Mouse (Mus musculus) hindbrain, postnatal 0 days (tissue): ENCODE measurements around the gene Anks1. TPM values are rescaled to one million over a fixed set of nuclear protein-coding genes. Genes with fewer than 3 reads are reported as not detected.
A peak's percentile ranks its signal among the peaks of the same experiment; 100 is the strongest.

ENCODE experiments used
- ATAC-seq: fragments of 200-750 bp; cut with Nextera tagmentation; 2 replicates; pipeline ENCODE4 v1.8.0; 2017; ENCODE audit warnings: mild to moderate bottlenecking, moderate TSS enrichment, moderate library complexity
- DNase-seq: peaks from one replicate; pipeline ENCODE4 v3.0.0-alpha.2; 2015; ENCODE audit warnings: low spot score
- H3K27ac ChIP-seq: fragments of 300-500 bp; sonication (generic); 2 replicates; pipeline ENCODE4 v1.5.1; 2014; ENCODE audit warnings: mild to moderate bottlenecking
- H3K27me3 ChIP-seq: fragments of 300-500 bp; sonication (generic); 2 replicates; pipeline ENCODE4 v1.6.1; 2014; ENCODE audit warnings: low read length, mixed read lengths; ENCODE audit not compliant: insufficient read depth
- H3K36me3 ChIP-seq: fragments of 300-500 bp; sonication (generic); 2 replicates; pipeline ENCODE4 v1.6.1; 2014; ENCODE audit warnings: low read length, mixed read lengths; ENCODE audit not compliant: insufficient read depth
- H3K4me1 ChIP-seq: fragments of 300-500 bp; sonication (generic); 2 replicates; pipeline ENCODE4 v1.6.1; 2014; ENCODE audit warnings: antibody characterized with exemption, low read length, mixed read lengths; ENCODE audit not compliant: insufficient read depth
- H3K4me2 ChIP-seq: fragments of 300-500 bp; sonication (generic); 2 replicates; pipeline ENCODE4 v1.6.1; 2014; ENCODE audit warnings: low read depth, mild to moderate bottlenecking, low read length, moderate library complexity, mixed read lengths
- H3K4me3 ChIP-seq: fragments of 300-500 bp; sonication (generic); 2 replicates; pipeline ENCODE4 v1.5.1; 2014; ENCODE audit warnings: low read length
- H3K9ac ChIP-seq: fragments of 300-500 bp; sonication (generic); replicated peaks from 2 replicates; pipeline ENCODE4 v1.6.1; 2014; ENCODE audit warnings: mild to moderate bottlenecking, low read length, moderate library complexity, mixed read lengths
- H3K9me3 ChIP-seq: fragments of 300-500 bp; sonication (generic); 2 replicates; pipeline ENCODE4 v1.6.1; 2016; ENCODE audit warnings: low read length, mixed read lengths
- CTCF ChIP-seq: IDR thresholded peaks from 2 replicates; pipeline ENCODE4 v1.5.1; 2016; ENCODE audit warnings: antibody characterized with exemption, control low read depth, low read depth
- WGBS: fragments of 180-500 bp; shearing (Covaris S2); extraction: QIAGEN DNeasy Blood & Tissue Kit; methylation state at CpG from one replicate; pipeline ENCODE4 v1.1.7; 2014; 5-methylcytosine and 5-hydroxymethylcytosine counted together
- polyA plus RNA-seq: library from polyadenylated mRNA; unstranded; fragments of >200 nt; fragmentation: Nextera tagmentation; extraction: Ambion mirVana; gene quantifications from 2 replicates; pipeline ENCODE4 v1.2.1, GENCODE M21; 2015
- total RNA-seq: library from RNA; depleted of rRNA; stranded (reverse); fragments of >200 nt; gene quantifications from 2 replicates; pipeline ENCODE4 v1.2.3, GENCODE M21; 2014

The Anks1 gene
- total and polyA plus RNA-seq, 2 experiments from 2014 or later: 35.8 to 102 TPM

DNA sequence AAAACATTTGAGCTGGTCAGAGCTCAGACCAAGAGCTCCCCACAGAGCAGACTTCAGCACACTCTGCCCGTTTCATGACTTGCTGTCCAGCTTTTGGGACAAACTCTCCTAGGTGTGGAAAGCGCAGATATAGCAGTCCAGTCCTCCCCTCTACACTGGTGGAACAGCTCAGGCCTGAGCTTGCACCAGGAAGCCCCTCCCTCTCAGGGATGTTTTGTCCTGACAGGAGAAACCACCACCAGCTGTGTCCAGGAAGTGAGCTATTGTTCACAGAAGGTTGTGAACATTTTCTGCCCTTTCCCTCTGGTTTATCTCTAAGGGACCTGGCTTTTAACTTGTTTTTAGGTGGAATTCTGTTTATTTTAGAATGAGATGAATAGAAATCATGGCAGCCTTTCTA lies 120.2 kb downstream of the Anks1 start:
- Histone ChIP-seq H3K4me3 (no peak overlapping the region), H3K36me3 (no peaks in the 10 kb centered on the region), H3K9me3 (no peaks in the 10 kb centered on the region), H3K9ac (no peak overlapping the region), H3K27me3 (no peaks in the 10 kb centered on the region), H3K4me1 (peaks cover 29% of the 10 kb centered on the region), H3K27ac (peak overlapping the region; percentile 36; the same call in 1 of the 2 replicates), H3K4me2 (no peak overlapping the region)
- no peak for DNase-seq
- no peak for TF ChIP-seq CTCF
- 70% methylated on average over 2 of the region's 2 CpGs for WGBS
- no peak for ATAC-seq

DNA sequence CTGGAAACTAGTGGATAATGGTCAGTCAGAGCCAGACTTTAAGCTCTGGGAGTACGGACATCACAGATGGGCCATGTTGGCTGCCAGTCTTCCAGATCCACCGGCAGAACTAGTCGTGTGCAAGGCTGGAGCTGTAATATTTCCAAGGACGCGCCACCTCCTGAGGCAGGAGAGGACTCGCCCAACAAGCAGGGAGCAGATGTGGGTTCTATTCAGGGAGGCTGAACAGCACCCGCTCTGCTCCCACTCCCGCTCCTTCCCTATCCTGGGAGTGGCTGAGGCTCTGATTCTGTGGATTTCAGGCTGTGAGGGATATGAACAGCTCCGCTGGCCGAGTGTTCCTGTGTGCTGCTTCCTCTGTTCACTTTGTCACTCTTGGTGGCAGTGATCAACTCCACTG lies 121.3 kb downstream of the Anks1 start:
- no peak overlapping the region for H3K9ac ChIP-seq
- ATAC-seq (no peak), DNase-seq (no peak)
- no peak overlapping the region for H3K4me3 ChIP-seq
- 75% methylated on average over 10 of the region's 10 CpGs for WGBS
- no peaks in the 10 kb centered on the region for H3K9me3 ChIP-seq
- peaks cover 24% of the 10 kb centered on the region for H3K4me1 ChIP-seq
- H3K4me2 ChIP-seq: no peak overlapping the region
- TF ChIP-seq CTCF: no peak
- H3K27me3 ChIP-seq: no peaks in the 10 kb centered on the region
- no peaks in the 10 kb centered on the region for H3K36me3 ChIP-seq
- peak overlapping the region; percentile 15; the same call in 1 of the 2 replicates for H3K27ac ChIP-seq

DNA sequence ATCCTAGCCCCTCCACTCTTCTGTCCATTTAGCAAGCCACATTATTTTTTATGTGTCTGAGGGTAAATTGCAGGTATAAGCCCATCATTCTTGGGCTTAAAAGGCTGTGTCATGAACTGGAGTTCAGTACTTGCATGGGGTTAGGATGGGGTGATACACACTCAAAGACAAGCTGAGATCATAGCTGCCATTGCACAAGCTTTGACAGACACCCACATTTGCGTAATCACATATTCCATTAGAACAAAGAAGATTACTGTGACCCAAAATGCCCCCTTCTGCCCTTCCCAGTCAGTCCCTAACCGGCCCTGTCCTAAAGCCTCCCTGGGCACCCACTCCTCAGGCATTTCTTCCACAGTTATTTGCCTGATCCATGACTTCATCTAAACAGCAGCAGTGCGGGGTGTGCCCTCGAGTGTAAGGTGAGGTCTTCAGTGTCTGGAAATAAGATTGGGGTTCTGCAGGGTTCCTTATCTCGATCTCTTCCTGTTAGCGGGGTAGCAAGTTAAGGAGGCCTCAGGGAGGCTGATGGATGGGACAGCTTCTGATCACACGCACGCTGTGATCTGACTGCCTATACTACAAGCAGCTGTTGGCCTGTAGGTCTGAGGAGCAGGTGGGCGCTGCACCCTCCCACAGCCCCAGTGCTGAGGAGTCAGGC lies 122.3 kb downstream of the Anks1 start:
- Histone ChIP-seq H3K27me3 (no peaks in the 10 kb centered on the region), H3K27ac (0 out of 2 replicates have a peak overlapping the region, but pooled peaks have one; percentile 15), H3K36me3 (no peaks in the 10 kb centered on the region), H3K9me3 (no peaks in the 10 kb centered on the region), H3K4me1 (peaks cover 18% of the 10 kb centered on the region), H3K9ac (no peak overlapping the region; the same call in 1 of the 2 replicates), H3K4me3 (no peak overlapping the region), H3K4me2 (no peak overlapping the region)
- TF ChIP-seq CTCF: no peak
- 71% methylated on average over 9 of the region's 9 CpGs for WGBS
- no peak for DNase-seq
- ATAC-seq: 0 out of 2 replicates have a peak, but pooled peaks have one; percentile 1

DNA sequence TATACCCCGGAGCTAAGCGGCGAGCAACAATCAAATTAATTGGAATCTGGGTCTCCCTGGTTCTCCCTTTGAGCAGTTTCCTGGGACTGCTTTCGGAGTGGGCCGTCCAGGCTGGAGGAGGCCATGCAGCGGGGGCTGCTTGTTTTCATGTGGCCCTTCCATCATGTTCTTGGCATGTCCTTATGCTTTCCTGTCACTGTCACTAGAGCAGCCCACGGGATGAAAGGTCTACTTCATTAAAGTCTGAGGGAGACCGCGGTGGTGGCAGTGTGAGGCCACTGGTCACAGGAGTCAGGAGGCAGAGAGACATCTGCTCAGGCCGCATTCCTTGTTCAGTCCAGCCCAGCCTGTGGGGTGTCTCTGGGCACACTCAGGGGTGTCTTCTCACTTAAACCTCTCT lies 123.1 kb downstream of the Anks1 start:
- Histone ChIP-seq H3K9me3 (no peaks in the 10 kb centered on the region), H3K36me3 (no peaks in the 10 kb centered on the region), H3K4me2 (no peak overlapping the region), H3K27ac (peak overlapping the region; percentile 56), H3K27me3 (no peaks in the 10 kb centered on the region), H3K9ac (peak overlapping the region; percentile 13), H3K4me3 (no peak overlapping the region), H3K4me1 (peaks cover 20% of the 10 kb centered on the region)
- TF ChIP-seq CTCF: no peak
- DNase-seq (no peak), ATAC-seq (0 out of 2 replicates have a peak, but pooled peaks have one; percentile 18)
- WGBS: 42% methylated on average over 10 of the region's 10 CpGs

DNA sequence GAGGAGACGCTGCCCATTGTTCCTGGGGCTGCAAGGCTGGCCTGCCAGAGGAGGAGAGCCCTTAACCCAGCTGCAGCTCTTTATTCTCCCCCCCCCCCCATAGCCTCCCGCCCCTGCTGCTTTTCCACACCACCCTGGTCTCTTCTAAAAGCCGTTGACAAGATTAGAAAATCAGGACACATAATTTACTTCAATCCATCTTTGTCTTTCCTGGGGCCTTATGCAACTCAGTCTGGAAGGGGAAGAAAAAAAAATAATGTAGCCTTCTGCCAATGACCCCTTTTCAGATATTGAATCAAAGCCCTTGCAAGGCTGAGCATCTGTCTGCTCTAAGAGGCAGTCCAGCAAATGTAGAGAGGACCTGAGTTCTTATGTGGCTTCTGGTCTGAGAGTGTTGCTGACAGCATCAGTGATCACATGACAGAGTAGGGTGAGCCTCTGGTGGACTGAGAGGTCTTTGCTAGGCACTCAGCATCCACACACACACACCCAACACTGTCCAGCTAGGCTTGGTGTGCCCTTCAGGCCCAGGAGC lies 124.0 kb downstream of the Anks1 start:
- no peaks in the 10 kb centered on the region for H3K27me3 ChIP-seq
- peak overlapping the region; percentile 56 for H3K27ac ChIP-seq
- 28% methylated on average over 3 of the region's 3 CpGs for WGBS
- H3K9ac ChIP-seq: no peak overlapping the region; the same call in 1 of the 2 replicates
- H3K9me3 ChIP-seq: no peaks in the 10 kb centered on the region
- no peak overlapping the region for H3K4me2 ChIP-seq
- ATAC-seq (no peak), DNase-seq (no peak)
- peaks cover 23% of the 10 kb centered on the region for H3K4me1 ChIP-seq
- H3K4me3 ChIP-seq: no peak overlapping the region
- no peaks in the 10 kb centered on the region for H3K36me3 ChIP-seq
- no peak for TF ChIP-seq CTCF

DNA sequence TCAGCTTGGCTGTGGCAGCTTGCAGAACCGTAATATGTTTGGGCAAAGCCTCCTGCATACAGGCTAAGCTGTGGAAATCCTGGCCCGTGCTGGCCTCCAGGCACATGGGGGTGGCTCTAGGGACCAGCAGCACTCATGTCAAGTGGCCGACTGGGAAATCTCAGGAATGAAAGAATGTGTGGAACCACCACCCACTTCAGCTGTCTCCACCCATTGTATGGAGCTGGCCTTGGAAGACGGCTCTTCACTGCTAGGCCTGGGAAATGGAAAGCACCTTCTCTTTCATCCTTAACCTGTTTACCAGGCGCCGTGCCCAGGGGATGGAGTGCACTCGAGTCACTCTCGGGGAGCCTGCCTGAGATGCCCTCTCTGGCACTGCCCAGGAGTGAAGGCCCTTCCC lies 125.9 kb downstream of the Anks1 start:
- Histone ChIP-seq H3K27ac (no peak overlapping the region), H3K4me1 (peaks cover 23% of the 10 kb centered on the region), H3K36me3 (0 out of 2 replicates have a peak, but pooled peaks cover 5% of the 10 kb centered on the region), H3K27me3 (no peaks in the 10 kb centered on the region), H3K4me3 (no peak overlapping the region), H3K4me2 (no peak overlapping the region), H3K9me3 (no peaks in the 10 kb centered on the region), H3K9ac (no peak overlapping the region)
- 72% methylated on average over 8 of the region's 8 CpGs for WGBS
- no peak for ATAC-seq
- no peak for DNase-seq
- TF ChIP-seq CTCF: no peak
